Mouse (Mus musculus) megakaryocyte progenitor cell, adult 5-6 weeks (primary cell): Measurements from ENCODE around the gene Prr27. TPM values are rescaled to one million over a fixed set of nuclear protein-coding genes. Genes with fewer than 3 reads are reported as not detected.

ENCODE experiments used
- ATAC-seq: replicated peaks from 2 replicates; pipeline ENCODE4 v1.8.0; 2016; ENCODE audit warnings: mild to moderate bottlenecking, moderate TSS enrichment, inconsistent platforms; ENCODE audit not compliant: poor library complexity
- total RNA-seq, 2 experiments: library from RNA; stranded (forward) in 1 of 2; stranded (reverse) in 1 of 2; fragments of 157-497, 149-512 nt in 1 of 2; fragments of 200-1000 nt in 1 of 2; gene quantifications; 2 replicates each; pipeline versions ENCODE4 v1.2.3 to v1.2.4; 2015 to 2017

The Prr27 gene
- total RNA-seq (2015) (not detected in 2 replicates), total RNA-seq (2017) (not detected in 2 replicates)

GRCm38 (mm10) chr5:87825386-87825785 is at the start of gene Prr27:
Gene Prr27, plus strand, starts transcription at chr5:87825686.
- ATAC-seq = no peak

GRCm38 (mm10) chr5:87782731-87783130 is 42.8 kb upstream of the Prr27 start:
- ATAC-seq = no peak

GRCm38 (mm10) chr5:87807782-87808181 is 17.7 kb upstream of the Prr27 start, which contains the start of gene Csn1s2b:
Gene Csn1s2b, plus strand, starts transcription at chr5:87808082.
- no peak for ATAC-seq

- ATAC-seq = no peak
Measured at GRCm38 (mm10) chr5:87809253-87809652, 16.2 kb upstream of the Prr27 start.

GRCm38 (mm10) chr5:87855136-87855716 is 29.7 kb downstream of the Prr27 start:
- no peak for ATAC-seq

- no peak for ATAC-seq
Measured at GRCm38 (mm10) chr5:87870084-87870483, 44.6 kb downstream of the Prr27 start.

GRCm38 (mm10) chr5:87871423-87871822 is 45.9 kb downstream of the Prr27 start:
- no peak for ATAC-seq

GRCm38 (mm10) chr5:87884729-87885128 is 59.2 kb downstream of the Prr27 start, which contains the start of gene Odam:
Gene Odam, plus strand, starts transcription at chr5:87885029.
- no peak for ATAC-seq

Other genes starting within 250 kb of the Prr27 start
- not detected in 2 replicates for gene Sult1e1, start 234.1 kb upstream of the Prr27 start, total RNA-seq (2015)
- not detected in 2 replicates for gene Sult1e1, start 234.1 kb upstream of the Prr27 start, total RNA-seq (2017)
- gene Csn1s1, start 159.5 kb upstream of the Prr27 start, total RNA-seq (2015) = not detected in 2 replicates
- not detected in 2 replicates for gene Csn1s1, start 159.5 kb upstream of the Prr27 start, total RNA-seq (2017)
- gene Csn2, start 126.1 kb upstream of the Prr27 start, total RNA-seq (2015) = not detected in 2 replicates
- gene Csn2, start 126.1 kb upstream of the Prr27 start, total RNA-seq (2017) = not detected in 2 replicates
- not detected in 2 replicates for gene Csn1s2a, start 51.1 kb upstream of the Prr27 start, total RNA-seq (2015)
- not detected in 2 replicates for gene Csn1s2a, start 51.1 kb upstream of the Prr27 start, total RNA-seq (2017)
- not detected in 2 replicates for gene Csn1s2b, start 17.6 kb upstream of the Prr27 start, total RNA-seq (2015)
- not detected in 2 replicates for gene Csn1s2b, start 17.6 kb upstream of the Prr27 start, total RNA-seq (2017)
- not detected in 2 replicates for gene Odam, start 59.3 kb downstream of the Prr27 start, total RNA-seq (2015)
- not detected in 2 replicates for gene Odam, start 59.3 kb downstream of the Prr27 start, total RNA-seq (2017)
- not detected in 2 replicates for gene Csn3, start 99.9 kb downstream of the Prr27 start, total RNA-seq (2015)
- gene Csn3, start 99.9 kb downstream of the Prr27 start, total RNA-seq (2017) = not detected in 2 replicates
- not detected in 2 replicates for gene 2310003L06Rik, start 143.8 kb downstream of the Prr27 start, total RNA-seq (2015)
- not detected in 2 replicates for gene 2310003L06Rik, start 143.8 kb downstream of the Prr27 start, total RNA-seq (2017)
- gene Gm28434, start 143.8 kb downstream of the Prr27 start, total RNA-seq (2015) = not detected in 2 replicates
- gene Gm28434, start 143.8 kb downstream of the Prr27 start, total RNA-seq (2017) = not detected in 2 replicates
- not detected in 2 replicates for gene Cabs1, start 153.8 kb downstream of the Prr27 start, total RNA-seq (2015)
- not detected in 2 replicates for gene Cabs1, start 153.8 kb downstream of the Prr27 start, total RNA-seq (2017)
- gene Smr3a, start 176.9 kb downstream of the Prr27 start, total RNA-seq (2015) = not detected in 2 replicates
- not detected in 2 replicates for gene Smr3a, start 176.9 kb downstream of the Prr27 start, total RNA-seq (2017)